Mouse (Mus musculus): ENCODE results near the gene Hba-a2.
"Not testable (repeated sequence)": the region's sequence is repeated elsewhere in the genome, so short reads cannot be mapped to it uniquely, and the experiment has no call there.

DNA sequence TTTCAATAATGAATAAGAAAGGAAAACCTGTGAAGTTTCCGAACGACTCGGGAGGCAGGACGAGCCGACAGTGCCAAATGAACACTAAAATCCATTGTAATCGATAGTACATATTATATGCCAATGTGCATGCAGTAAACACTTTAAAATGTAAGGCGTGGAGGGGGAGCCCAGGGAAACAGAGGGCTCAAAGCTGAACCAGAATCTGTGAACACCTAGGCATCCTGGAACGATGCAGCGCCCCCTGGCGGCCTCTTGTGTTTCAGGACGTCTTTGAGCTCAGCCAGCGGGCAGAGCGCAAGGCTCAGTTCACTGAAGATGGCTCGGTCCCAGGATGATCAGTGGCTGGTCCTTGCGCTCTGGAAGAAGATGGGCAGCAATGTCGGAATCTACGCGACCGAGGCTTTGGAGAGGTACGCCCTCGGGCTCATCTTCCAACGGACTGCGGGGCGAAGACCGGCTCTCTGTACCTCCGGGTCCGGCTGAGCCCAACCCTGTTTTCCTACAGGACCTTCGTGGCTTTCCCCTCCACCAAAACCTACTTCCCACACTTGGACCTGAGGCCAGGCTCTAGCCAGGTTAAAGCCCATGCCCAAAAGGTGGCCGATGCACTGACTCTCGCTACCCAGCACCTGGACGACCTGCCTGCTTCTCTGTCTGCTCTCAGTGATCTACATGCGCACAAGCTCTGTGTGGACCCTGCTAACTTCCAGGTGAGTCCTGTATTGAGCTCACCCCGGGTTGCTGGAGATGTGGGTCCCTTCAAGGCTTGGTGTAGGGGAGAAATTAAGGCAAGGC lies 9.4 kb upstream of the Hba-a2 start, which contains the start of gene Hbq1b:
- TF ChIP-seq POLR2A (IDR thresholded peaks at IDR 0.05; ENCODE audit: borderline replicate concordance, low read depth, low read length): not testable (repeated sequence)
- TF ChIP-seq CTCF (IDR thresholded peaks at IDR 0.05; ENCODE audit: low read depth, low read length): peak; percentile 81
